Mouse (Mus musculus): ENCODE results near the gene Iglon5. TPM values are rescaled to one million over a fixed set of nuclear protein-coding genes. Genes with fewer than 3 reads are reported as not detected.

Gene Iglon5
- polyA plus RNA-seq, 1 experiment from 2014 or later = not detected

- Histone ChIP-seq H3K9ac (no peak overlapping the region), H3K4me3 (no peak overlapping the region)
These were observed 66.8 kb downstream of the Iglon5 start for GRCm38 (mm10) chr7:43422995-43423617.

More at GRCm38 (mm10) chr7:43422995-43423617, 66.8 kb downstream of the Iglon5 start:
- no peaks in the 10 kb centered on the region for H3K36me3 ChIP-seq
- 8% methylated on average over 11 of the region's 11 CpGs for WGBS
- peak; percentile 80 for ATAC-seq (replicated peaks; ENCODE audit: insufficient number of reproducible peaks, insufficient read depth, low FRiP score, low read depth)
- H3K4me1 ChIP-seq (replicated peaks) = peaks cover 3% of the 10 kb centered on the region; the same call in 1 of the 2 replicates
- no peak overlapping the region for H3K27ac ChIP-seq
- H3K4me2 ChIP-seq = peak overlapping the region; percentile 46
- H3K9me3 ChIP-seq (replicated peaks) = no peaks in the 10 kb centered on the region
- no peaks in the 10 kb centered on the region for H3K27me3 ChIP-seq

Small RNAs within 50 kb of the gene (microRNA-seq; reads per million reads assigned to microRNA genes)
- 1.3 reads per million for gene Mir7051

Other genes with a start within 250 kb of the Iglon5 start
- gene Zfp715, start 176.8 kb downstream of the Iglon5 start, polyA plus RNA-seq (2015; fragmentation: Nextera tagmentation; extraction: Ambion mirVana) = 9.0 and 10.1 TPM in 2 replicates
- 0.13 and 0.46 TPM in 2 replicates for gene Siglecf, start 138.7 kb downstream of the Iglon5 start, polyA plus RNA-seq (2015; fragmentation: Nextera tagmentation; extraction: Ambion mirVana)
- 0.06 and 0.46 TPM in 2 replicates for gene Siglecg, start 81.9 kb downstream of the Iglon5 start, polyA plus RNA-seq (2015; fragmentation: Nextera tagmentation; extraction: Ambion mirVana)
- gene Lim2, start 62.4 kb downstream of the Iglon5 start, polyA plus RNA-seq (2015; fragmentation: Nextera tagmentation; extraction: Ambion mirVana) = not detected in 2 replicates
- 1.6 and 18.8 TPM in 2 replicates for gene Nkg7, start 53.0 kb downstream of the Iglon5 start, polyA plus RNA-seq (2015; fragmentation: Nextera tagmentation; extraction: Ambion mirVana)
- gene Cldnd2, start 49.3 kb downstream of the Iglon5 start, polyA plus RNA-seq (2015; fragmentation: Nextera tagmentation; extraction: Ambion mirVana) = not detected in 2 replicates
- 631 and 668 TPM in 2 replicates for gene Etfb, start 46.0 kb downstream of the Iglon5 start, polyA plus RNA-seq (2015; fragmentation: Nextera tagmentation; extraction: Ambion mirVana)
- 0.31 and 0.43 TPM in 2 replicates for gene Gm45233, start 45.9 kb downstream of the Iglon5 start, polyA plus RNA-seq (2015; fragmentation: Nextera tagmentation; extraction: Ambion mirVana)
- gene Vsig10l, start 26.9 kb downstream of the Iglon5 start, polyA plus RNA-seq (2015; fragmentation: Nextera tagmentation; extraction: Ambion mirVana) = 2.9 and 4.4 TPM in 2 replicates
- gene 4931406B18Rik, start 15.9 kb upstream of the Iglon5 start, polyA plus RNA-seq (2015; fragmentation: Nextera tagmentation; extraction: Ambion mirVana) = not detected in 2 replicates
- gene Cd33, start 54.4 kb upstream of the Iglon5 start, polyA plus RNA-seq (2015; fragmentation: Nextera tagmentation; extraction: Ambion mirVana) = 0.49 and 1.1 TPM in 2 replicates
- 1.3 and 1.5 TPM in 2 replicates for gene Zfp658, start 72.2 kb upstream of the Iglon5 start, polyA plus RNA-seq (2015; fragmentation: Nextera tagmentation; extraction: Ambion mirVana)
- gene Zfp719, start 89.5 kb upstream of the Iglon5 start, polyA plus RNA-seq (2015; fragmentation: Nextera tagmentation; extraction: Ambion mirVana) = 6.0 and 7.9 TPM in 2 replicates
- not detected in 2 replicates for gene Zfp819, start 117.1 kb upstream of the Iglon5 start, polyA plus RNA-seq (2015; fragmentation: Nextera tagmentation; extraction: Ambion mirVana)
- not detected in 2 replicates for gene Ceacam18, start 144.6 kb upstream of the Iglon5 start, polyA plus RNA-seq (2015; fragmentation: Nextera tagmentation; extraction: Ambion mirVana)
- gene Siglece, start 170.1 kb upstream of the Iglon5 start, polyA plus RNA-seq (2015; fragmentation: Nextera tagmentation; extraction: Ambion mirVana) = 0.47 and 1.0 TPM in 2 replicates
- 4.9 and 8.7 TPM in 2 replicates for gene Ctu1, start 181.9 kb upstream of the Iglon5 start, polyA plus RNA-seq (2015; fragmentation: Nextera tagmentation; extraction: Ambion mirVana)
- gene Klk14, start 200.3 kb upstream of the Iglon5 start, polyA plus RNA-seq (2015; fragmentation: Nextera tagmentation; extraction: Ambion mirVana) = not detected in 2 replicates
- 0.19 and 0.34 TPM in 2 replicates for gene Klk13, start 222.5 kb upstream of the Iglon5 start, polyA plus RNA-seq (2015; fragmentation: Nextera tagmentation; extraction: Ambion mirVana)

Data from heart, embryonic 15.5 days (tissue).